Mouse (Mus musculus): ENCODE measurements around the gene Dnph1.

DNA sequence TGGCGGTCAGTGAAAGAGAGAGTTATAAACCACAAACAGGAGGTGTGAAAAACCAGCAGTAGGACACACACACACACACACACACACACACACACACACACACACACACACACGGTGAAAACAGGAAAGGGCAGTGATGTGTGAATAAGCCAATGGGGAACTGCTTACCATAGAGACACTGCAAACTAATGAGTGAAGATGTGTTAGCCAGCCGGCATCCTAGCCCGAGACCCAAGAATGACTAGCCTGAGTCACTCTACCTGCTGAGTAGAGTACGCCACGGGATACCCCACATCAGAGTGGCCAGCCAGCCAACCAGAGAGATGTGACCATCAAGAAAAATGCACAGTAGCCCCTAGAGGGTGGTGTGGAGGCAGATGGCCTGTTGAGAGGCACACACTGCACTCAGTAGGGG lies 12.0 kb upstream of the Dnph1 start:
- no peak for TF ChIP-seq EP300 (IDR thresholded peaks at IDR 0.05; ENCODE audit: low read depth)
- no peak; the same call in 1 of the 2 replicates for TF ChIP-seq CTCF (IDR thresholded peaks at IDR 0.05; ENCODE audit: low read depth)

All from heart, postnatal 0 days (tissue).